Mouse (Mus musculus) forebrain, embryonic 16.5 days (tissue): ENCODE results near the gene Cfap77. TPM values are rescaled to one million over a fixed set of nuclear protein-coding genes. Genes with fewer than 3 reads are reported as not detected.
A peak's percentile ranks its signal among the peaks of the same experiment; 100 is the strongest.

Experiments
- ATAC-seq: fragments of 200-750 bp; cut with Nextera tagmentation; 2 replicates; pipeline ENCODE4 v1.8.0; 2017; ENCODE audit warnings: mild to moderate bottlenecking, moderate library complexity
- H3K27ac ChIP-seq: fragments of 300-500 bp; sonication (generic); 2 replicates; pipeline ENCODE4 v1.5.1; 2014; ENCODE audit warnings: low read length, control low read depth
- H3K27me3 ChIP-seq: fragments of 300-500 bp; sonication (generic); replicated peaks from 2 replicates; pipeline ENCODE4 v1.6.1; 2014; ENCODE audit warnings: low read length; ENCODE audit not compliant: control insufficient read depth, insufficient read depth
- H3K36me3 ChIP-seq: fragments of 300-500 bp; sonication (generic); 2 replicates; pipeline ENCODE4 v1.6.1; 2014; ENCODE audit not compliant: control insufficient read depth, insufficient read depth
- H3K4me1 ChIP-seq: fragments of 300-500 bp; sonication (generic); replicated peaks from 2 replicates; pipeline ENCODE4 v1.6.1; 2014; ENCODE audit warnings: low read length; ENCODE audit not compliant: control insufficient read depth, insufficient read depth
- H3K4me2 ChIP-seq: fragments of 300-500 bp; sonication (generic); 2 replicates; pipeline ENCODE4 v1.6.1; 2014; ENCODE audit warnings: mild to moderate bottlenecking, low read length, control low read depth
- H3K4me3 ChIP-seq: fragments of 300-500 bp; sonication (generic); replicated peaks from 2 replicates; pipeline ENCODE4 v1.5.1; 2014; ENCODE audit warnings: mild to moderate bottlenecking, low read length, control low read depth
- H3K9ac ChIP-seq: fragments of 300-500 bp; sonication (generic); replicated peaks from 2 replicates; pipeline ENCODE4 v1.6.1; 2014; ENCODE audit warnings: low read depth, low read length, control low read depth
- H3K9me3 ChIP-seq: fragments of 300-500 bp; sonication (generic); 2 replicates; pipeline ENCODE4 v1.6.1; 2016; ENCODE audit warnings: low read length; ENCODE audit not compliant: control insufficient read depth
- WGBS: fragments of 180-500 bp; shearing (Covaris S2); extraction: QIAGEN DNeasy Blood & Tissue Kit; methylation state at CpG from one replicate; pipeline ENCODE4 v1.1.7; 2014; 5-methylcytosine and 5-hydroxymethylcytosine counted together
- polyA plus RNA-seq: library from polyadenylated mRNA; unstranded; fragments of >200 nt; fragmentation: Nextera tagmentation; extraction: Ambion mirVana; gene quantifications from 2 replicates; pipeline ENCODE4 v1.2.1, GENCODE M21; 2015

Gene Cfap77
- polyA plus RNA-seq, 1 experiment from 2014 or later, result 0.20 TPM

DNA sequence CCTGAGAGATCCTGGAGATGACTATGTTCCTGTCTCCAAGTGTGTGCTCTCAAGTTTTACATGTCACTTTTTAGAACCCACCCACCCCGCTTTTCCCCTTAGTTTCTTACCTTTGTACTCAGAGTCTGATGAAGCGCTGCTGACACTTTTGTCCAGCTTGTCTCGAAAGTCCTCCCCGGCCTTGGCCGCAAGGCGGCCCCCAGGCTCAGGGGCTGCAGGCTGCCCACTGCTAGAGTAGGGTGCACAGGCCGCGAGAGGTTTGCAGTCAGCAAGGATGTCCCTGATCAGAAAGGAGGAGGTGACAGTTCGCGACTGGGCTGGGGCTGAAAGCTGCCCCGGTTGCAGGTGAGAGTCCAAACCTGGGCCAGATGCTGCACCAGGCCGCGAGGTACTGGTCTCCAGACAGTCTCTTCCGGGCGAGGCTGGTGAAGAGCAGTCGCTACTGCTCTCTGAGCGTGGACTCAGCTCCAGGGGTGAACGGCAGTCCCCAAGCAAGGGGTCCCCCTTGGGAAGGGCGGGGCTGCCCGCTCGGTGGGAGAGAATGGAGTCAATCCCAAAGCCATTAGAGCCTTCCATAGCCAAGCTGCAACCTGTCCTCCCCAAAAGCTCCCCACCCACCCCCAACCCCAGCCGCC lies 139.6 kb downstream of the Cfap77 start:
- no peak overlapping the region for H3K9ac ChIP-seq
- H3K36me3 ChIP-seq, result no peaks in the 10 kb centered on the region
- 1% methylated on average over 22 of the region's 22 CpGs for WGBS
- no peak for ATAC-seq
- no peaks in the 10 kb centered on the region for H3K9me3 ChIP-seq
- no peak overlapping the region for H3K4me3 ChIP-seq
- peaks cover 68% of the 10 kb centered on the region for H3K27me3 ChIP-seq
- H3K4me2 ChIP-seq, result no peak overlapping the region
- H3K27ac ChIP-seq, result no peak overlapping the region
- peaks cover 17% of the 10 kb centered on the region for H3K4me1 ChIP-seq

DNA sequence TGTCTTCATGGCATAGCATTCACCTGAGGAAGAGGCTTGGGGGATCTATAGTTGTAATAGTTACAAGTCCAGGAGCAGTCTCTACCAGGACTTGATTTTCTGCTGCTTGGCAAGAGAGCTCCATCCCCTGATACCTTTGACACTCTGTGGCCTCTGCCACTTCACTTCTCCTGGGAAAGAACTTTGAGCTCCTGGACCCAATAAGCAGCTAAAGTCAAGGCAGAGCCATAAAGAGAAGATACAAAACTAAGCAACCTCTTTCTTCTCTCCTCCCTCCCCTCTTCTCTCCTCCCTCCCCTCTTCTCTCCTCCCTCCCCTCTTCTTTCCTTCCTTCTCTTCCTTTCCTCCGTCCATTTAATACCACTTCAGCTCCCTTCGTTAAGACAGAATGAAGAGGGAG lies 140.7 kb downstream of the Cfap77 start:
- no peak for ATAC-seq
- 0% methylated on average over 2 of the region's 2 CpGs for WGBS
- no peak overlapping the region for H3K9ac ChIP-seq
- H3K9me3 ChIP-seq, result no peaks in the 10 kb centered on the region
- H3K36me3 ChIP-seq, result no peaks in the 10 kb centered on the region
- no peak overlapping the region for H3K27ac ChIP-seq
- peaks cover 20% of the 10 kb centered on the region for H3K4me1 ChIP-seq
- H3K27me3 ChIP-seq, result peaks cover 70% of the 10 kb centered on the region
- no peak overlapping the region for H3K4me3 ChIP-seq
- H3K4me2 ChIP-seq, result no peak overlapping the region

DNA sequence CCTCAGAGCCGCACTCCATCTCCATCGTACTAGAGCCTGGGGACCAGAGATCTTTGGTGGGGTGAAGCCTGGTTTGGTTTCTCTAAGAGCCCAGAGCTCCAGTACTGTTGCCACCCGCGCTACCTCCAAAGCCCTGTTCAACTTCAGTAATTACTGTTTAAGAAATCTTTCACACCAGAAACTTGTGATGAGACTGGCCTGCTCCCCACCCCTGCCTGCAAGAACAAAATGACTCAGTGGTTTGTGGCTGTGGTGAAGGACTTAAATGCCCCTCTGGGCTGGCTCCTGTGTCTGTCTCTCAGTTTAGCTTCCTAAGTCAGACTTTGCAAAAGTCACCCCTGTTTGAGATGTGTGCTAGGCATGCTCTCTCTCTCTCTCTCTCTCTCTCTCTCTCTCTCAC lies 141.9 kb downstream of the Cfap77 start:
- WGBS, result 1% methylated on average over 4 of the region's 4 CpGs
- no peaks in the 10 kb centered on the region for H3K36me3 ChIP-seq
- no peak for ATAC-seq
- peaks cover 28% of the 10 kb centered on the region for H3K4me1 ChIP-seq
- no peaks in the 10 kb centered on the region for H3K9me3 ChIP-seq
- no peak overlapping the region for H3K4me2 ChIP-seq
- no peak overlapping the region for H3K4me3 ChIP-seq
- peaks cover 75% of the 10 kb centered on the region for H3K27me3 ChIP-seq
- no peak overlapping the region for H3K27ac ChIP-seq
- no peak overlapping the region for H3K9ac ChIP-seq

DNA sequence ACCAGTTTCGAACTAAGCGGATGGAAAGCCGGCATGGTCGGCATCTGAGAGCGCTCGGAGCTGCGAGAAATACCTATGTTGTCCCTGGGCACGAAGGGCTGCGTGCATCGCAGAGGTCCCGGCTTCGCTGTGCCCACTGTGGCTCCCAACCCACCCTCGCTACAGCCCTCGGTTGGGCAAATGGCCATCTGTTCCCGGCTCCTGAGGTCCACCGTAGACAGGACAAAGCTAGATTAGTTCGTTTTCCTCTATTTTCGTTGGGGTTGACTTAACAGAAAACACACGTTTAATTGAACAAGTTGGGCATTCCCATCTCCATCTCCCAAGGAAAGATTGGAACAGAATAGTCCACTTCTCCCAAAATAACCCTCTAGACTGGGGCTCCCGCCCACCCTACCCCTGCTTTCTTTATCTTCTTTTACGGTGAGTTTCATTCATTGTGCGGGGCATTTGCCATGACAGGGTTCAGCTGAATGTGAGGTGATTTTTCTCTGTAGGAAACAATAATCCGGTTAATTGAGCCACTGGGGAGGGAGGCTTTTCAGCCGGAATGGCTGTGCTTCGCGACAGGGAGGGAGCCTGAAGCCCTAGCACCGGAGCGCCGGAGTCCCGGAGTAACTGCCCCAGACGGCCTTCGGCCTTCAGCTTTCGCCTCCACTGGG lies 142.7 kb downstream of the Cfap77 start:
- WGBS, result under 1% methylated on average over 33 of the region's 33 CpGs
- Histone ChIP-seq H3K4me3 (no peak overlapping the region), H3K4me1 (peaks cover 34% of the 10 kb centered on the region), H3K4me2 (no peak overlapping the region), H3K27ac (no peak overlapping the region), H3K9me3 (no peaks in the 10 kb centered on the region), H3K9ac (no peak overlapping the region), H3K27me3 (peaks cover 80% of the 10 kb centered on the region), H3K36me3 (no peaks in the 10 kb centered on the region)
- no peak for ATAC-seq

DNA sequence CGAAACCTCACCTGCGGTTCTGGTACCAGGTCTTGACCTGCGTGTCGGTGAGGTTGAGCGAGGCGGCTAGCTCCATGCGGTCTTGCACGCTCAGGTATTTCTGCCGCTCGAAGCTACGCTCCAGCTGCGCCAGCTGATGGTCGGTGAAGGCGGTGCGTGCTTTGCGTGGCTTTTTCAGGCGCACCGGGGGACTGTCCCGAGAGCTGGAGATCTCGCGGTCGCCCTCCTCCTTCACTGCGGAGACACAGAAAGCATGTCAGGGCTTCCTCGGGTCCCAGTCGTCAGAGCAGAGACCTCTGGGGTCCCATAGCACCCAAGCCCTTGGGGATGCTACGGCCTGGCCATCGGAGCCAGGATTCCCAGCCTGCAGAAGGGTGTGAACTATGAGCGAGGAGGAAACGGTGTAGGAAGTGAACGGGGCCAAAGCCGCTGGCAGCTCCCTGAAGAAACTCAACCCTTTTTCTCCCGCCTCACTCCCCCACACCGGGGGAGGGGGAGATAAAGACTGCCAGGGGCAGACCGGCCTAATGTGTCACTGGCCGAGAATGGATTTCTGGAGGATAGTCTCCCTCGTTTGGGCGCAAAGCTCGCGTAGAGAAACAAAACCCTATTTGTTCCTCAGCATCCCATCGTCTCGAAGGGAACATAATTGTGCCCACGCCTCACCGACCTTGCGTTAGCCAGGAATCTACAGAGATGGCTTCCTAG lies 143.4 kb downstream of the Cfap77 start:
- no peak overlapping the region for H3K4me2 ChIP-seq
- no peak overlapping the region for H3K27ac ChIP-seq
- H3K9ac ChIP-seq, result no peak overlapping the region

DNA sequence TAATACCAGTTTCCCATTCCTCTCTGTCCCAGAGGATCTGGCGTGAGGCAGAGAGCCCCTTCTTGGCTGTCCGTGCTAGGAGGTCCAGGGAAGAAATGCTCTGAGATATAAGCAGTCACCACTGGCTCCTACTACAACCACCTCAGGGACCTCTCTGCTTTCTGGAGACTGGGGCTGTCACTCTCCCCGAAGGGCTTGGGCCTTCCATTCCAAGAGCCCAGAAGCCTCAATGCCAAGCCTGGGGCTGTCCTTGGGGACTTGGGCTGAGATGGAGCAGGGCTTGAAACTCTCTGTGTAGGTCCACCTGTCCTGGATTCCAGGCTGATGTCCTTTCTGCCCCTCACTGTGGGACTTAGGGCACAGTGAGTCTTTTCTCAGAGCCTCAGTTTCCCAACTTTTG lies 144.0 kb downstream of the Cfap77 start:
- H3K4me3 ChIP-seq, result no peak overlapping the region
- peaks cover 32% of the 10 kb centered on the region for H3K4me1 ChIP-seq
- WGBS, result 3% methylated on average over 3 of the region's 3 CpGs

More for the DNA sequence above, 143.4 kb downstream of the Cfap77 start:
- WGBS, result under 1% methylated on average over 44 of the region's 44 CpGs
- H3K27me3 ChIP-seq, result peaks cover 77% of the 10 kb centered on the region
- no peak overlapping the region for H3K4me3 ChIP-seq
- no peaks in the 10 kb centered on the region for H3K36me3 ChIP-seq
- peaks cover 35% of the 10 kb centered on the region for H3K4me1 ChIP-seq
- ATAC-seq, result no peak
- no peaks in the 10 kb centered on the region for H3K9me3 ChIP-seq

DNA sequence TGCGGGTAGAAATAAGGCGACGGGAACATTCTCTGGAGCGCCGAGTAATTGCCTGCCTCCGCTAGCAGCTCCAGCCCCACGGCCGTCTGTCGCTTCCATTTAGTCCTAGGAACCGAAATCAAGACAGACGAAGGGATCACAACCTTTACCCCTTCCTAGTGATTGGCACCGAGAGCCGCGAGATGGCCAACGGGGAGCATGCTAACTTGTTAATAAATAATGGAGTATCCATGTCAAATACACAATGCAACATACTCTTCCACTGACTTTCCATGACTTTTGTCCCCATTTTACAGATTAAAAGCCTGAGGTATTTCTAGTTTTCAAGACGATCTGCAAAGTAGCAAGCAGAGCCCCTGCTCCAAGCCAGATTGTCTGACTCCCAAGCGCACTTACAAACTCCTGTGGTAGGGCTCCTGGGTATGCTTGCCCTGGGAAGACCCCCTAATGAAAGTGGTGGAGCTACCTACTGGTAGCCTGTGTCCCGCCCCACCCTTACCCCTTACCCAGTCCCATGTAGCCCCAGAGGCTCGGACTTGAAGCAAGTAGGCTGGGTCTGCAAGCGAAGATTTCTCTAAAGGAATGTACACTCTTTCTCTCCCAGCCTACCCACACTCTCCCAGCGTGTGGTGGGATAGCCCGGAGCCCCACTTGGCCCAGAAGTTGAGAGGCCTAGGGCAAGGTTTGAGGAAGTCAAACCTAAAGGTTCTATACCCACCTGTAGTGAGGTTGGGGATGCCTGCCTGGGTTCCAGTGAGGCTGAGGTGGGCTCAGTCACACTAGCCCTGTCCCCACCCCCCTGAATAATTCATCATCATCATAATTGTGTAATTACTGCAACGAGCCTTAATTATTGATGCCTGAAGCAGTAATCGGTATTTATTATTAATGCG lies 144.8 kb downstream of the Cfap77 start:
- Histone ChIP-seq H3K9ac (no peak overlapping the region), H3K4me3 (no peak overlapping the region), H3K4me1 (peaks cover 28% of the 10 kb centered on the region), H3K27me3 (peaks cover 75% of the 10 kb centered on the region), H3K9me3 (no peaks in the 10 kb centered on the region), H3K36me3 (no peaks in the 10 kb centered on the region), H3K4me2 (no peak overlapping the region), H3K27ac (no peak overlapping the region)
- no peak for ATAC-seq
- 5% methylated on average over 25 of the region's 25 CpGs for WGBS

More for the DNA sequence above, 144.0 kb downstream of the Cfap77 start:
- Histone ChIP-seq H3K4me2 (no peak overlapping the region), H3K27me3 (peaks cover 76% of the 10 kb centered on the region), H3K9me3 (no peaks in the 10 kb centered on the region), H3K36me3 (no peaks in the 10 kb centered on the region), H3K27ac (no peak overlapping the region), H3K9ac (no peak overlapping the region)
- ATAC-seq, result no peak

DNA sequence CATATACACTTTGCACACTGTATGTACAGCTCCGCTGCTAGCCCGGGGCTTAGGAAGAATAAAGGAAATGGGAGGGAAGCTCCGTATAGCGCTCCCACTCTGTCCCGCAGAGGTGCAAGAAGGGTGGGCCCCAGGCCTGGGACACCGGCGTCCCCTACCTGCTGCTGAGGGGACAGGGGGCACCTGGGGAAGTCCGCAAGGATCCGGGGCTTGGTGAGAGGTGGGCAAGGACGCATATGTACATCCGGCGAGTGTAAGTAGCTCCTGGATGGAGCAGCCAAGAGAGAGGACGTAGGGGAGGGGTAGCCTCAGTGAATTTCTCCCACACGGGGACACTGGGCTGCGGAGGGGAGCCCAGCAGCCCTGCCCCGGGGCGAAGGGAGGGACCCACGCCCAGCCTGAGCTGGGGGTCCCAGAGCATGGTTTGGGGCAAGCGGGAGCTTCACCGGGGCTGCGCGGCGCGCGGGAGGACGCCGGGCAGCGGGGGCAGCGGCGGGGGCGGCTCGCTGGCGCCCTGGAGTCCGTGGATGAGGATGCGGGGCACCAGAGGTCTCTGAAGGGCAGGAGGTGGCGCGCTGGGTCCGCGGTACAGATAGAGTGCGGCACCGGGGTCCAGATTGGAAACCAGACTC lies 145.6 kb downstream of the Cfap77 start:
- Histone ChIP-seq H3K27ac (no peak overlapping the region), H3K4me2 (0 out of 2 replicates have a peak overlapping the region, but pooled peaks have one; percentile 2), H3K9ac (no peak overlapping the region), H3K4me3 (no peak overlapping the region), H3K9me3 (no peaks in the 10 kb centered on the region), H3K27me3 (peaks cover 74% of the 10 kb centered on the region), H3K36me3 (no peaks in the 10 kb centered on the region), H3K4me1 (peaks cover 28% of the 10 kb centered on the region)
- 1% methylated on average over 40 of the region's 41 CpGs for WGBS
- no peak for ATAC-seq
